Mouse (Mus musculus): ENCODE data around the gene Cabp1. TPM values are rescaled to one million over a fixed set of nuclear protein-coding genes. Genes with fewer than 3 reads are reported as not detected.

Gene Cabp1
- polyA plus RNA-seq, 1 experiment, result 8.1 TPM

- no peak overlapping the region for H3K4me3 ChIP-seq (ENCODE audit: low read depth, low read length)
- H3K9me3 ChIP-seq (replicated peaks; ENCODE audit: control insufficient read depth, insufficient read depth, low read length, poor library complexity, severe bottlenecking), result no peaks in the 10 kb centered on the region
- TF ChIP-seq EP300 (IDR thresholded peaks at IDR 0.05; ENCODE audit: insufficient read depth, low read depth, low read length) (no peak), POLR2A (IDR thresholded peaks at IDR 0.05; ENCODE audit: insufficient read depth, low read length) (no peak), CTCF (IDR thresholded peaks at IDR 0.05; ENCODE audit: low read depth, low read length) (peak; percentile 50)
- H3K4me1 ChIP-seq (ENCODE audit: control insufficient read depth, insufficient read depth, low read length), result peaks cover 1% of the 10 kb centered on the region
- H3K27ac ChIP-seq (ENCODE audit: insufficient read depth, low read length), result no peak overlapping the region
- no peak overlapping the region for H3K9ac ChIP-seq (ENCODE audit: low read depth, poor library complexity, severe bottlenecking)
- H3K36me3 ChIP-seq (ENCODE audit: control insufficient read depth, insufficient read depth, low read length, poor library complexity, severe bottlenecking), result no peaks in the 10 kb centered on the region
- no peaks in the 10 kb centered on the region for H3K27me3 ChIP-seq (ENCODE audit: control insufficient read depth, insufficient read depth, low read length, poor library complexity, severe bottlenecking)
These were observed 13.1 kb upstream of the Cabp1 start for GRCm38 (mm10) chr5:115207244-115207643.

GRCm38 (mm10) chr5:115204562-115205311 lies 10.6 kb upstream of the Cabp1 start:
- no peaks in the 10 kb centered on the region for H3K27me3 ChIP-seq (ENCODE audit: control insufficient read depth, insufficient read depth, low read length, poor library complexity, severe bottlenecking)
- H3K4me3 ChIP-seq (ENCODE audit: low read depth, low read length), result peak overlapping the region; percentile 31
- TF ChIP-seq POLR2A (IDR thresholded peaks at IDR 0.05; ENCODE audit: insufficient read depth, low read length) (no peak), CTCF (IDR thresholded peaks at IDR 0.05; ENCODE audit: low read depth, low read length) (no peak), EP300 (IDR thresholded peaks at IDR 0.05; ENCODE audit: insufficient read depth, low read depth, low read length) (no peak)
- no peaks in the 10 kb centered on the region for H3K36me3 ChIP-seq (ENCODE audit: control insufficient read depth, insufficient read depth, low read length, poor library complexity, severe bottlenecking)
- peak overlapping the region; percentile 28 for H3K9ac ChIP-seq (ENCODE audit: low read depth, poor library complexity, severe bottlenecking)
- H3K4me1 ChIP-seq (ENCODE audit: control insufficient read depth, insufficient read depth, low read length), result peaks cover 1% of the 10 kb centered on the region
- H3K9me3 ChIP-seq (replicated peaks; ENCODE audit: control insufficient read depth, insufficient read depth, low read length, poor library complexity, severe bottlenecking), result no peaks in the 10 kb centered on the region
- H3K27ac ChIP-seq (ENCODE audit: insufficient read depth, low read length), result no peak overlapping the region

GRCm38 (mm10) chr5:115203735-115204561 lies 9.8 kb upstream of the Cabp1 start:
- H3K4me3 ChIP-seq (ENCODE audit: low read depth, low read length), result peak overlapping the region; percentile 45
- peaks cover 1% of the 10 kb centered on the region for H3K4me1 ChIP-seq (ENCODE audit: control insufficient read depth, insufficient read depth, low read length)
- no peaks in the 10 kb centered on the region for H3K9me3 ChIP-seq (replicated peaks; ENCODE audit: control insufficient read depth, insufficient read depth, low read length, poor library complexity, severe bottlenecking)
- H3K36me3 ChIP-seq (ENCODE audit: control insufficient read depth, insufficient read depth, low read length, poor library complexity, severe bottlenecking), result no peaks in the 10 kb centered on the region
- H3K27ac ChIP-seq (ENCODE audit: insufficient read depth, low read length), result peak overlapping the region; percentile 27
- TF ChIP-seq CTCF (IDR thresholded peaks at IDR 0.05; ENCODE audit: low read depth, low read length), result no peak
- H3K9ac ChIP-seq (ENCODE audit: low read depth, poor library complexity, severe bottlenecking), result peak overlapping the region; percentile 28
- no peaks in the 10 kb centered on the region for H3K27me3 ChIP-seq (ENCODE audit: control insufficient read depth, insufficient read depth, low read length, poor library complexity, severe bottlenecking)

GRCm38 (mm10) chr5:115194626-115195221 lies 543 bp upstream of the Cabp1 start:
- Histone ChIP-seq H3K4me1 (ENCODE audit: control insufficient read depth, insufficient read depth, low read length) (no peaks in the 10 kb centered on the region), H3K27me3 (ENCODE audit: control insufficient read depth, insufficient read depth, low read length, poor library complexity, severe bottlenecking) (peaks cover 2% of the 10 kb centered on the region), H3K9me3 (replicated peaks; ENCODE audit: control insufficient read depth, insufficient read depth, low read length, poor library complexity, severe bottlenecking) (no peaks in the 10 kb centered on the region), H3K4me3 (ENCODE audit: low read depth, low read length) (peak overlapping the region; percentile 53), H3K27ac (ENCODE audit: insufficient read depth, low read length) (no peak overlapping the region), H3K36me3 (ENCODE audit: control insufficient read depth, insufficient read depth, low read length, poor library complexity, severe bottlenecking) (no peaks in the 10 kb centered on the region), H3K9ac (ENCODE audit: low read depth, poor library complexity, severe bottlenecking) (peak overlapping the region; percentile 88)
- TF ChIP-seq EP300 (IDR thresholded peaks at IDR 0.05; ENCODE audit: insufficient read depth, low read depth, low read length), result no peak
- no peak for TF ChIP-seq CTCF (IDR thresholded peaks at IDR 0.05; ENCODE audit: low read depth, low read length)
- no peak for TF ChIP-seq POLR2A (IDR thresholded peaks at IDR 0.05; ENCODE audit: insufficient read depth, low read length)

- Histone ChIP-seq H3K27me3 (ENCODE audit: control insufficient read depth, insufficient read depth, low read length, poor library complexity, severe bottlenecking) (peaks cover 2% of the 10 kb centered on the region), H3K27ac (ENCODE audit: insufficient read depth, low read length) (no peak overlapping the region)
- TF ChIP-seq EP300 (IDR thresholded peaks at IDR 0.05; ENCODE audit: insufficient read depth, low read depth, low read length) (no peak), POLR2A (IDR thresholded peaks at IDR 0.05; ENCODE audit: insufficient read depth, low read length) (no peak), CTCF (IDR thresholded peaks at IDR 0.05; ENCODE audit: low read depth, low read length) (no peak)
These were observed 955 bp downstream of the Cabp1 start for GRCm38 (mm10) chr5:115193226-115193625.

More at GRCm38 (mm10) chr5:115193226-115193625, 955 bp downstream of the Cabp1 start:
- no peaks in the 10 kb centered on the region for H3K4me1 ChIP-seq (ENCODE audit: control insufficient read depth, insufficient read depth, low read length)
- no peaks in the 10 kb centered on the region for H3K36me3 ChIP-seq (ENCODE audit: control insufficient read depth, insufficient read depth, low read length, poor library complexity, severe bottlenecking)
- peak overlapping the region; percentile 88 for H3K9ac ChIP-seq (ENCODE audit: low read depth, poor library complexity, severe bottlenecking)
- peak overlapping the region; percentile 48 for H3K4me3 ChIP-seq (ENCODE audit: low read depth, low read length)
- no peaks in the 10 kb centered on the region for H3K9me3 ChIP-seq (replicated peaks; ENCODE audit: control insufficient read depth, insufficient read depth, low read length, poor library complexity, severe bottlenecking)
